Mouse (Mus musculus): ENCODE data around the gene Clspn. TPM values are rescaled to one million over a fixed set of nuclear protein-coding genes. Genes with fewer than 3 reads are reported as not detected.

Gene Clspn
- polyA plus RNA-seq, 1 experiment from 2014 or later = 54.3 TPM

DNA sequence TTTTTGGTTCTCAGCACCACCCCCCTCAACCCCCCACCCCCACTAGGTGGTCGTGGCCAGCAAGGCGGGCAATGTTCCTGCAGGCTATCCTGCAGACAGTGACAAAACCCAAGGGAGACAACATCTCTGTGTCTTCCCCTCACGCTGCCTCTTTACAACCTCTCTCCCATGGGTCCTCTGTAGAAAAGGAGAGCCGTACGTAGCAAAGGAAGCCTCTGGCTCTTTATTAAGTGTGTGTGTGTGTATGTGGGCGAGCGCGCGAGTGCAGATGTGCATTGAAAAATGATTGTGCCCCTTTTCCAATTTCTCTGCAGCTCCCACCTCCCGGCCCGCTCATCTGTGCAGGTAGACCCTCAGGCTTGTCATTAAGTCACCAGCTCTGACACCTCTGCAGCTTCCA, 79.6 kb downstream of the Clspn start:
- H3K36me3 ChIP-seq (ENCODE audit: insufficient read depth) = no peaks in the 10 kb centered on the region
- H3K4me1 ChIP-seq (ENCODE audit: insufficient read depth) = no peaks in the 10 kb centered on the region
- H3K27ac ChIP-seq (ENCODE audit: low read depth) = no peak overlapping the region
- WGBS = 25% methylated on average over 11 of the region's 11 CpGs
- no peak overlapping the region for H3K4me3 ChIP-seq (ENCODE audit: low read depth, low read length)
- DNase-seq (no peak), ATAC-seq (ENCODE audit: insufficient read depth) (no peak)
- no peaks in the 10 kb centered on the region for H3K27me3 ChIP-seq (ENCODE audit: insufficient read depth, low read length)
- no peak for TF ChIP-seq CTCF (IDR thresholded peaks at IDR 0.05; ENCODE audit: low read depth)
- H3K9ac ChIP-seq = no peak overlapping the region
- no peak overlapping the region for H3K4me2 ChIP-seq
- H3K9me3 ChIP-seq (ENCODE audit: low read depth, low read length) = no peaks in the 10 kb centered on the region

DNA sequence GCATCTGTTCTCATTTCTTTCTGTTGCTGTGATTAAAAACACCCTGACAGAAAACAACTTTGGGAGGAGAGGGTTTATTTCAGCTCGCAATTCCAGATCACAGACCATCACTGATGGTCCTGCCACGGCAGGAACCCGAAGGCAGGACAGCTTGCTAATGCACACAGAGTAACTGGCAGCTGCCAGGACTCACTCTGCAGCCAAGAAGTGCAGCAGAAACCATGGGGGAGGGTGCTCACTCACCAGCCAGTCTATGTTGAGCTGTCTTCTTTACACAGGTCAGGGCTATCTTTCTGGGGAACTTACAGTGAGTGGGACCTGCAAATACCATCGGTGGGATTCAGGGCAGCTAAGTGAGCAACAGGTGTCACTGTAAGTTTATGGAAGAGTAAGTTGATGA, 80.7 kb downstream of the Clspn start:
- ATAC-seq (ENCODE audit: insufficient read depth) = no peak
- H3K4me2 ChIP-seq = no peak overlapping the region
- H3K9ac ChIP-seq = no peak overlapping the region
- no peaks in the 10 kb centered on the region for H3K36me3 ChIP-seq (ENCODE audit: insufficient read depth)
- no peak overlapping the region for H3K4me3 ChIP-seq (ENCODE audit: low read depth, low read length)
- no peak for DNase-seq
- H3K4me1 ChIP-seq (ENCODE audit: insufficient read depth) = no peaks in the 10 kb centered on the region
- H3K27ac ChIP-seq (ENCODE audit: low read depth) = no peak overlapping the region
- no peak for TF ChIP-seq CTCF (IDR thresholded peaks at IDR 0.05; ENCODE audit: low read depth)
- H3K27me3 ChIP-seq (ENCODE audit: insufficient read depth, low read length) = no peaks in the 10 kb centered on the region
- 59% methylated on average over 4 of the region's 4 CpGs for WGBS
- H3K9me3 ChIP-seq (ENCODE audit: low read depth, low read length) = no peaks in the 10 kb centered on the region

DNA sequence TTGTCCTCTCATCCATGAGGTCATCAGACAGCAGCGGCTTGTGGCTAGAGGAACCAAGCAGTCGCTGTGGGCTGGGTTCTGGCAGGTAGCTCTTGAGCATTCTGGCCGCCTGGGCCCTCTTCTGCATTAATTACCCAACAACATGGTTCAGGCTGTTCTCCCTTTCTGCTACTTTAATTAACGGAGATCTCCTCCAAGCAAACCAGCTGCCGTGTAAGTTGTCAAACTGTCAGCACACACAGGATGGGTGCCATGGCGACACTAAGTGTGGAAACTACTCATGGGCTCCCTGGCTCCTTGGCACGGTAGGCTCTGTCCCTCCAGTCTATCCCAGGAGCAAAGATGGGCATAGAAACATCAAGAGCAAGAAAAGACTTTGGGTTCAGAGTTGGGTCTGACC, 82.6 kb downstream of the Clspn start:
- no peak for TF ChIP-seq CTCF (IDR thresholded peaks at IDR 0.05; ENCODE audit: low read depth)
- WGBS = 54% methylated on average over 7 of the region's 7 CpGs

DNA sequence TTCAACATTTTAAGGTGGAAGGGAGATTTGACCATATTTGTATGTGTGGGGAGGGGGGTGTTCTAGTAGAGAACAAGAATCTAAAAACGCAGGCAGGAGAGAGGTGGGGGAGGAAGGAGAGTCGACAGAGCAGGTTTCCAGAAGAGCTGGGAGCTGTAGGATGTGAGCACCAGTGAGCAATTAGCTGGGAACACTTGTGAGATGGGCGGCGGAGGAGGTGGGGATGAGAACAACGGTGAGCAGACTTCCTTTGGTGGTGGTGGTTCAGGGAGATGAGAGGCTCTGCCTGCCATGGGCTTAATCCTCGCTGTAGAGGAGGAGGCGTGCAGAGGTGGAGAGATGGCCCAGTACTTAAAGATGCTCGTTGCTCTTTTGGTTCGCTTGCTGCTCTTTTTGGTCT, 85.2 kb downstream of the Clspn start:
- TF ChIP-seq CTCF (IDR thresholded peaks at IDR 0.05; ENCODE audit: low read depth) = no peak
- Histone ChIP-seq H3K4me1 (ENCODE audit: insufficient read depth) (no peaks in the 10 kb centered on the region), H3K27me3 (ENCODE audit: insufficient read depth, low read length) (no peaks in the 10 kb centered on the region), H3K4me2 (no peak overlapping the region), H3K9ac (no peak overlapping the region), H3K4me3 (ENCODE audit: low read depth, low read length) (no peak overlapping the region), H3K9me3 (ENCODE audit: low read depth, low read length) (no peaks in the 10 kb centered on the region), H3K36me3 (ENCODE audit: insufficient read depth) (no peaks in the 10 kb centered on the region), H3K27ac (ENCODE audit: low read depth) (no peak overlapping the region)
- 37% methylated on average over 9 of the region's 9 CpGs for WGBS
- DNase-seq = no peak
- no peak for ATAC-seq (ENCODE audit: insufficient read depth)

More for the DNA sequence above, 82.6 kb downstream of the Clspn start:
- Histone ChIP-seq H3K9ac (no peak overlapping the region), H3K9me3 (ENCODE audit: low read depth, low read length) (no peaks in the 10 kb centered on the region), H3K4me1 (ENCODE audit: insufficient read depth) (no peaks in the 10 kb centered on the region), H3K36me3 (ENCODE audit: insufficient read depth) (no peaks in the 10 kb centered on the region), H3K4me2 (no peak overlapping the region), H3K4me3 (ENCODE audit: low read depth, low read length) (no peak overlapping the region), H3K27ac (ENCODE audit: low read depth) (no peak overlapping the region), H3K27me3 (ENCODE audit: insufficient read depth, low read length) (no peaks in the 10 kb centered on the region)
- no peak for ATAC-seq (ENCODE audit: insufficient read depth)
- no peak for DNase-seq

Small RNAs within 50 kb of the gene (microRNA-seq; reads per million reads assigned to microRNA genes)
- gene Mir7119 (ENCODE audit: borderline number of aligned reads) = 1.2 reads per million

Other genes starting within 250 kb of the Clspn start
- gene Adprhl2, start 235.2 kb upstream of the Clspn start, polyA plus RNA-seq (2014; fragmentation: Nextera tagmentation; extraction: Ambion mirVana) = 52.8 and 56.8 TPM in 2 replicates
- 1.3 and 2.5 TPM in 2 replicates for gene Tekt2, start 231.2 kb upstream of the Clspn start, polyA plus RNA-seq (2014; fragmentation: Nextera tagmentation; extraction: Ambion mirVana)
- 19.1 and 19.5 TPM in 2 replicates for gene Ago3, start 127.4 kb upstream of the Clspn start, polyA plus RNA-seq (2014; fragmentation: Nextera tagmentation; extraction: Ambion mirVana)
- 10.7 and 11.6 TPM in 2 replicates for gene Ago1, start 88.4 kb upstream of the Clspn start, polyA plus RNA-seq (2014; fragmentation: Nextera tagmentation; extraction: Ambion mirVana)
- 2.9 and 3.5 TPM in 2 replicates for gene Ago4, start 23.5 kb upstream of the Clspn start, polyA plus RNA-seq (2014; fragmentation: Nextera tagmentation; extraction: Ambion mirVana)
- 2.7 and 3.2 TPM in 2 replicates for gene 5730409E04Rik, start 52.9 kb downstream of the Clspn start, polyA plus RNA-seq (2014; fragmentation: Nextera tagmentation; extraction: Ambion mirVana)
- 510 and 528 TPM in 2 replicates for gene Psmb2, start 120.7 kb downstream of the Clspn start, polyA plus RNA-seq (2014; fragmentation: Nextera tagmentation; extraction: Ambion mirVana)
- not detected in 2 replicates for gene Tfap2e, start 179.3 kb downstream of the Clspn start, polyA plus RNA-seq (2014; fragmentation: Nextera tagmentation; extraction: Ambion mirVana)
- gene Ncdn, start 196.5 kb downstream of the Clspn start, polyA plus RNA-seq (2014; fragmentation: Nextera tagmentation; extraction: Ambion mirVana) = 28.7 and 30.4 TPM in 2 replicates
- 20.9 and 23.1 TPM in 2 replicates for gene AU040320, start 196.6 kb downstream of the Clspn start, polyA plus RNA-seq (2014; fragmentation: Nextera tagmentation; extraction: Ambion mirVana)